Mouse (Mus musculus) midbrain, embryonic 11.5 days (tissue): ENCODE results near the gene D430019H16Rik. TPM values are rescaled to one million over a fixed set of nuclear protein-coding genes. Genes with fewer than 3 reads are reported as not detected.

Experiments used
- ATAC-seq: fragments of 200-750 bp; cut with Nextera tagmentation; 2 replicates; pipeline ENCODE4 v1.8.0; 2017; ENCODE audit warnings: moderate TSS enrichment, moderate library complexity; ENCODE audit not compliant: low FRiP score
- DNase-seq: peaks from one replicate; pipeline ENCODE4 v3.0.0; 2015; ENCODE audit warnings: low spot score; ENCODE audit errors: missing footprints
- H3K27ac ChIP-seq: fragments of 300-500 bp; sonication (generic); 2 replicates; pipeline ENCODE4 v1.5.1; 2014; ENCODE audit warnings: low read depth, low read length
- H3K27me3 ChIP-seq: fragments of 300-500 bp; sonication (generic); 2 replicates; pipeline ENCODE4 v1.6.1; 2014; ENCODE audit warnings: mild to moderate bottlenecking, low read length, moderate library complexity, mixed read lengths; ENCODE audit not compliant: control insufficient read depth, insufficient read depth
- H3K36me3 ChIP-seq: fragments of 300-500 bp; sonication (generic); 2 replicates; pipeline ENCODE4 v1.6.1; 2014; ENCODE audit warnings: mild to moderate bottlenecking, low read length, moderate library complexity, mixed read lengths; ENCODE audit not compliant: control insufficient read depth, insufficient read depth
- H3K4me1 ChIP-seq: fragments of 300-500 bp; sonication (generic); 2 replicates; pipeline ENCODE4 v1.6.1; 2014; ENCODE audit warnings: low read length; ENCODE audit not compliant: control insufficient read depth, insufficient read depth
- H3K4me2 ChIP-seq: fragments of 300-500 bp; sonication (generic); 2 replicates; pipeline ENCODE4 v1.6.1; 2014; ENCODE audit warnings: mild to moderate bottlenecking, moderate library complexity
- H3K4me3 ChIP-seq: fragments of 300-500 bp; sonication (generic); 2 replicates; pipeline ENCODE4 v1.5.1; 2014; ENCODE audit warnings: low read depth, low read length
- H3K9ac ChIP-seq: fragments of 300-500 bp; sonication (generic); 2 replicates; pipeline ENCODE4 v1.6.1; 2014; ENCODE audit warnings: low read length
- H3K9me3 ChIP-seq: fragments of 300-500 bp; sonication (generic); 2 replicates; pipeline ENCODE4 v1.6.1; 2016; ENCODE audit warnings: low read length; ENCODE audit not compliant: control insufficient read depth
- WGBS: fragments of 180-500 bp; shearing (Covaris S2); extraction: QIAGEN DNeasy Blood & Tissue Kit; methylation state at CpG from one replicate; pipeline ENCODE4 v1.1.7; 2014; 5-methylcytosine and 5-hydroxymethylcytosine counted together
- polyA plus RNA-seq: library from polyadenylated mRNA; unstranded; fragments of >200 nt; fragmentation: Nextera tagmentation; extraction: Ambion mirVana; gene quantifications from 2 replicates; pipeline ENCODE4 v1.2.1, GENCODE M21; 2014

Gene D430019H16Rik
- polyA plus RNA-seq, 1 experiment from 2014 or later, result 6.4 TPM

- H3K4me3 ChIP-seq, result no peak overlapping the region
- H3K9ac ChIP-seq, result no peak overlapping the region
- WGBS, result 49% methylated on average over 12 of the region's 12 CpGs
- ATAC-seq, result peak; percentile 67; the same call in 1 of the 2 replicates
- no peaks in the 10 kb centered on the region for H3K36me3 ChIP-seq
- 0 out of 2 replicates have a peak overlapping the region, but pooled peaks have one; percentile 20 for H3K27ac ChIP-seq
- H3K4me2 ChIP-seq, result no peak overlapping the region
- H3K27me3 ChIP-seq, result no peaks in the 10 kb centered on the region
- H3K4me1 ChIP-seq, result peaks cover 9% of the 10 kb centered on the region
- no peak for DNase-seq
- H3K9me3 ChIP-seq, result no peaks in the 10 kb centered on the region
Measured at GRCm38 (mm10) chr12:105475230-105475911, 21.7 kb downstream of the D430019H16Rik start.

GRCm38 (mm10) chr12:105476453-105476852, 22.8 kb downstream of the D430019H16Rik start:
- ATAC-seq, result peak; percentile 24; the same call in 1 of the 2 replicates
- H3K4me1 ChIP-seq, result peaks cover 9% of the 10 kb centered on the region
- H3K27me3 ChIP-seq, result no peaks in the 10 kb centered on the region
- H3K9me3 ChIP-seq, result no peaks in the 10 kb centered on the region
- H3K4me3 ChIP-seq, result no peak overlapping the region
- DNase-seq, result peak; percentile 97
- WGBS, result 50% methylated on average over 9 of the region's 9 CpGs
- H3K4me2 ChIP-seq, result no peak overlapping the region
- H3K9ac ChIP-seq, result no peak overlapping the region
- no peak overlapping the region for H3K27ac ChIP-seq
- no peaks in the 10 kb centered on the region for H3K36me3 ChIP-seq

DNA sequence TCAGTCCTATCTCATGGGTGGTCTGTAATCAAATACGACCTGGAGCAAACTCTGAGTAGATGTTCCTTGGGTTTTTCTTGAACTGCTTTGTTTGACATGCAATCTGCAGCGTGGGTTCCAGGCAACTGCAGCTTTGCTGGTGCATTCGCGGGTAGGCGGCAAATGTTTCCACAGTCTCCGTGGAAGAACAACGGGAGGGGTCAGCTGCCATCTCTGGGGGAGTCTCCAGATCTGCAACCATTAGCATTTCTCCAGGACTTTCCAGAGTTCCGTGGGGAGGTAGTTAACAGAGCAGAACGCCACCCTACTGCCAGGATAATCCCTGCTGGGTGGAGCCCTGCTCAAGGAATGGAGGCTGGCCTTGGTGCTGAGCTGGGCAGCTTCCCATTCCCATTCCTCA, 23.3 kb downstream of the D430019H16Rik start:
- Histone ChIP-seq H3K9ac (no peak overlapping the region), H3K4me1 (peaks cover 9% of the 10 kb centered on the region), H3K4me2 (no peak overlapping the region), H3K4me3 (no peak overlapping the region), H3K36me3 (no peaks in the 10 kb centered on the region), H3K27me3 (no peaks in the 10 kb centered on the region), H3K27ac (no peak overlapping the region), H3K9me3 (no peaks in the 10 kb centered on the region)
- ATAC-seq (no peak), DNase-seq (no peak)
- 63% methylated on average over 9 of the region's 9 CpGs for WGBS

DNA sequence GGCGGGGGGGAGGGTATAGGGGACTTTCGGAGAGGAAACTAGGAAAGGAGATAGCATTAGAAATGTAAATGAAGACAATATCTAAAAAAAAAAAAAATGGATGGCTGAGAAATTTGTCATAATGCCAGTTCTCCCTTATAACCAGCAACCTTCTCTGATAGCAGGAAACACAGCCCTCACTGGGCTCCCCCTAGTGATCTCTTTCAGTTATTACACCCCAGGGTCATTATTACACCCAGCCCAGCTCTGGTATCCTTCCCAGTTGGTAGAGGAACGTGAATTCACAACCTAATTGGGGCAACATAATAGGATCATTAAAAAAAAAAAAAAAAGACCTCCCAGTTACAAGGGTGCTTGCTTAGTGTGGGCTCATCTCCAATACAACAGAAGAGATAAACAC, 29.8 kb downstream of the D430019H16Rik start:
- Histone ChIP-seq H3K9ac (no peak overlapping the region), H3K27me3 (no peaks in the 10 kb centered on the region), H3K4me3 (no peak overlapping the region), H3K4me2 (no peak overlapping the region), H3K4me1 (no peaks in the 10 kb centered on the region), H3K36me3 (no peaks in the 10 kb centered on the region), H3K27ac (no peak overlapping the region), H3K9me3 (no peaks in the 10 kb centered on the region)
- 58% methylated on average over 3 of the region's 3 CpGs for WGBS
- no peak for DNase-seq
- 0 out of 2 replicates have a peak, but pooled peaks have one; percentile 58 for ATAC-seq

DNA sequence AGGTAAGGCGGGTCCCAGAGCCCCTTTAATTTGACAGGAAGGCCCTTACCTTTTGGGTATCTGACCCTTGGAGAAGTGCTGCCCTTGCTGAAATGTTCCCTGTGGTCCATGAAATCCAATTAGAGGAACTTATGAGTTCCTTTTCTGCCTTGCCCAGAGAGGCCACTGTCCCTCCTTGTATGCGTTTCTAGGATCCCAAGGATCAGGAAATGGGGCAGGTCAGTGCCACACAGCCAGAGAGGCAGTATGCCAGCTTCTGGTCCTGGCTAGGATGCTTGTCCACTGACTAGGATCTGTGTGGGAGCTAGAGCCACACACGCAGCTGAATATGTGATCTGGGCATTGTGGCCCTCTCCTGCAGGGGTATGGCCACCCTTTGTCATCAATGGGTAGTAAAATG, 36.6 kb downstream of the D430019H16Rik start:
- no peak overlapping the region for H3K27ac ChIP-seq
- DNase-seq, result no peak
- no peaks in the 10 kb centered on the region for H3K4me1 ChIP-seq
- H3K27me3 ChIP-seq, result no peaks in the 10 kb centered on the region
- H3K9me3 ChIP-seq, result no peaks in the 10 kb centered on the region
- 72% methylated on average over 3 of the region's 3 CpGs for WGBS
- H3K9ac ChIP-seq, result no peak overlapping the region
- H3K4me3 ChIP-seq, result no peak overlapping the region
- ATAC-seq, result no peak
- H3K36me3 ChIP-seq, result no peaks in the 10 kb centered on the region; the same call in 1 of the 2 replicates
- no peak overlapping the region for H3K4me2 ChIP-seq

DNA sequence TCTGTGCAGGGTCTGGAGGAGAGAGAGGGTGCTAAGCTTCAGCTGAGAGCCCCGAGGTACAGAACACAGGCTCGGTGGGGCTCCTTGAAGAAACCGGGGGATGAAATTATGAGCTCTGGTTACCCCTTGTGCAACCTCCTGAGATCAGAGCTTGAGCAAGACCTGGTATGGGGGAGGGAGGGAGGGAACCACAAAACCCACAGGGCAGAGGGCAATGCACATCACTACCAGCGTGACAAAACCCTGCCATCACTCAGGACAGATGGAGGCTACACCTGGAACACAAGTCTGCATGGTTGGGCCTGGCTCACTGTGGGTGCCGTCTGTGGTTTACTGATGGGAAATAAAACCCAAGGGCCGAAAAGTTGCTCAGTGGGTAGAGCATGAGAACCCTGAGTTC, 37.1 kb downstream of the D430019H16Rik start:
- DNase-seq, result no peak
- Histone ChIP-seq H3K27ac (no peak overlapping the region), H3K4me3 (no peak overlapping the region), H3K27me3 (no peaks in the 10 kb centered on the region), H3K4me1 (no peaks in the 10 kb centered on the region), H3K4me2 (no peak overlapping the region), H3K9ac (no peak overlapping the region), H3K9me3 (no peaks in the 10 kb centered on the region), H3K36me3 (no peaks in the 10 kb centered on the region; the same call in 1 of the 2 replicates)
- no peak for ATAC-seq
- 84% methylated on average over 6 of the region's 6 CpGs for whole genome bisulfite sequencing

GRCm38 (mm10) chr12:105494796-105495195, 41.1 kb downstream of the D430019H16Rik start:
- Histone ChIP-seq H3K9me3 (no peaks in the 10 kb centered on the region), H3K27ac (no peak overlapping the region), H3K27me3 (no peaks in the 10 kb centered on the region), H3K4me3 (no peak overlapping the region), H3K36me3 (no peaks in the 10 kb centered on the region), H3K9ac (no peak overlapping the region), H3K4me1 (no peaks in the 10 kb centered on the region), H3K4me2 (no peak overlapping the region)
- WGBS, result 81% methylated on average over 5 of the region's 5 CpGs
- DNase-seq, result no peak
- no peak for ATAC-seq

- DNase-seq, result peak; percentile 96
- Histone ChIP-seq H3K4me2 (no peak overlapping the region), H3K9ac (no peak overlapping the region; the same call in 1 of the 2 replicates), H3K4me3 (no peak overlapping the region), H3K27me3 (no peaks in the 10 kb centered on the region), H3K9me3 (no peaks in the 10 kb centered on the region), H3K36me3 (no peaks in the 10 kb centered on the region), H3K27ac (no peak overlapping the region), H3K4me1 (no peaks in the 10 kb centered on the region)
- WGBS, result 16% methylated on average over 6 of the region's 6 CpGs
- peak; percentile 73 for ATAC-seq
Measured at GRCm38 (mm10) chr12:105497894-105498293, 44.2 kb downstream of the D430019H16Rik start.

DNA sequence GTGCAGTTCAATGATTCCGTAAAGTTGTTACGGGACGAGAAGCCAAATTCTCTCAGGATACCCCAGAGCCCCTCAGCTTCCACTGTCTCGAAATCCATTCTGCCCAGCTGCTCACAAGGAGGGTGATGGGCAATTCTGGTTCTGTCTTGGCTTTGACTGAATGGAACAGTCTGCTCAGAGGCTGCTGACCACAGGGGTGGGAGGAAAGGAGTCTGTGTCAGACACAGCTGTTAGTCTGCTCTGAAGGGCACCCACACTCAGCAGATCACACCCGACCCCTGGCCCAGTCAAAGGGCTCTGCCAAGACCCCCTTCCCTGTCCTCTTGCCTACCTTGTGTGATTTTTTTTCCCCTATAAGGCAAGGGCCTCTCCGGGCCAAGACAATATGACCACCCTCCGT, 44.8 kb downstream of the D430019H16Rik start:
- H3K4me3 ChIP-seq, result no peak overlapping the region
- no peaks in the 10 kb centered on the region for H3K27me3 ChIP-seq
- no peak for DNase-seq
- ATAC-seq, result no peak
- no peak overlapping the region for H3K27ac ChIP-seq
- no peaks in the 10 kb centered on the region for H3K36me3 ChIP-seq
- H3K4me1 ChIP-seq, result no peaks in the 10 kb centered on the region
- H3K4me2 ChIP-seq, result no peak overlapping the region
- 83% methylated on average over 7 of the region's 7 CpGs for WGBS
- H3K9me3 ChIP-seq, result no peaks in the 10 kb centered on the region
- no peak overlapping the region for H3K9ac ChIP-seq
